Mouse (Mus musculus): ENCODE data around the gene Zfp871.
"Not testable (repeated sequence)": the region's sequence is repeated elsewhere in the genome, so short reads cannot be mapped to it uniquely, and the experiment has no call there.

Gene Zfp871

GRCm38 (mm10) chr17:32738406-32738805 lies 49.7 kb downstream of the Zfp871 start:
- in situ Hi-C loops (cut with MboI, MseI) = loop anchor here (10.0 kb wide), 1 partner anchor 126 kb away; no protein-coding TSS in a partner anchor

- in situ Hi-C loops (cut with MboI, MseI) = no loop called here
Observed at GRCm38 (mm10) chr17:32729029-32729428, 59.1 kb downstream of the Zfp871 start.

- in situ Hi-C loops (cut with MboI, MseI) = not testable (repeated sequence)
Observed at GRCm38 (mm10) chr17:32726360-32726759, 61.7 kb downstream of the Zfp871 start.

GRCm38 (mm10) chr17:32722771-32723170 lies 65.3 kb downstream of the Zfp871 start:
- in situ Hi-C loops (cut with MboI, MseI) = no loop called here

GRCm38 (mm10) chr17:32722151-32722550 lies 65.9 kb downstream of the Zfp871 start:
- in situ Hi-C loops (cut with MboI, MseI) = not testable (repeated sequence)
